Mouse (Mus musculus) heart, postnatal 25 days (tissue): ENCODE results near the gene Fosl2. TPM values are rescaled to one million over a fixed set of nuclear protein-coding genes. Genes with fewer than 3 reads are reported as not detected.
A peak's percentile ranks its signal among the peaks of the same experiment; 100 is the strongest.

ENCODE experiments used
- DNase-seq: peaks from one replicate; pipeline ENCODE4 v3.0.0; 2022; ENCODE audit warnings: low spot score
- intact Hi-C: fragments of 180-260 bp; cut with DNase I; formaldehyde crosslinking; loops from one replicate; pipeline ENCODE4 v1.15.1; 2025
- total RNA-seq, 2 experiments: library from RNA; stranded (reverse); gene quantifications; 2 replicates each; pipeline ENCODE4 v1.2.3; 2021

Gene Fosl2
- 10 to 100 TPM; 19.8 to 24.4 TPM for total RNA-seq

GRCm38 (mm10) chr5:32135336-32136206, at the start of gene Fosl2:
Gene Fosl2 (plus strand): TSS chr5:32135801.
- intact Hi-C loops, result loop anchor here (2.0 to 5.0 kb wide), 4 partner anchors 208 to 523 kb away; no protein-coding TSS in a partner anchor
- peak; percentile 97 for DNase-seq

- DNase-seq, result no peak
- intact Hi-C loops, result loop anchor here (5.0 kb wide), 1 partner anchor 46 kb away; no protein-coding TSS in a partner anchor
Observed at GRCm38 (mm10) chr5:32085971-32086370, 49.6 kb upstream of the Fosl2 start.

GRCm38 (mm10) chr5:32086526-32087090, 49.0 kb upstream of the Fosl2 start:
- intact Hi-C loops, result loop anchor here (5.0 kb wide), 1 partner anchor 46 kb away; no protein-coding TSS in a partner anchor
- DNase-seq, result no peak

GRCm38 (mm10) chr5:32089481-32089880, 46.1 kb upstream of the Fosl2 start:
- intact Hi-C loops, result loop anchor here (5.0 kb wide), 1 partner anchor 43 kb away; no protein-coding TSS in a partner anchor
- DNase-seq, result no peak

GRCm38 (mm10) chr5:32092281-32092680, 43.3 kb upstream of the Fosl2 start:
- DNase-seq, result no peak
- intact Hi-C loops, result no loop called here

- intact Hi-C loops, result no loop called here
- no peak for DNase-seq
Observed at GRCm38 (mm10) chr5:32098691-32099090, 36.9 kb upstream of the Fosl2 start.

- DNase-seq, result peak; percentile 63
- intact Hi-C loops, result no loop called here
Observed at GRCm38 (mm10) chr5:32102484-32102883, 33.1 kb upstream of the Fosl2 start.

- intact Hi-C loops, result no loop called here
- peak; percentile 50 for DNase-seq
Observed at GRCm38 (mm10) chr5:32102971-32103431, 32.6 kb upstream of the Fosl2 start.

- no peak for DNase-seq
- intact Hi-C loops, result no loop called here
Observed at GRCm38 (mm10) chr5:32103545-32103944, 32.1 kb upstream of the Fosl2 start.

- intact Hi-C loops, result no loop called here
- no peak for DNase-seq
Observed at GRCm38 (mm10) chr5:32104119-32104990, 31.2 kb upstream of the Fosl2 start.

- DNase-seq, result peak; percentile 19
- intact Hi-C loops, result no loop called here
Observed at GRCm38 (mm10) chr5:32106473-32107140, 29.0 kb upstream of the Fosl2 start.

GRCm38 (mm10) chr5:32110651-32111050, 24.9 kb upstream of the Fosl2 start:
- no peak for DNase-seq
- intact Hi-C loops, result no loop called here

GRCm38 (mm10) chr5:32112206-32112916, 23.2 kb upstream of the Fosl2 start:
- intact Hi-C loops, result no loop called here
- no peak for DNase-seq

GRCm38 (mm10) chr5:32120901-32121376, 14.7 kb upstream of the Fosl2 start:
- intact Hi-C loops, result no loop called here
- no peak for DNase-seq

GRCm38 (mm10) chr5:32121936-32122335, 13.7 kb upstream of the Fosl2 start:
- intact Hi-C loops, result no loop called here
- DNase-seq, result no peak

- DNase-seq, result no peak
- intact Hi-C loops, result no loop called here
Observed at GRCm38 (mm10) chr5:32122363-32122762, 13.2 kb upstream of the Fosl2 start.

- DNase-seq, result no peak
- intact Hi-C loops, result no loop called here
Observed at GRCm38 (mm10) chr5:32124957-32125356, 10.6 kb upstream of the Fosl2 start.

- DNase-seq, result no peak
- intact Hi-C loops, result no loop called here
Observed at GRCm38 (mm10) chr5:32127226-32127625, 8.4 kb upstream of the Fosl2 start.

- intact Hi-C loops, result no loop called here
- no peak for DNase-seq
Observed at GRCm38 (mm10) chr5:32127927-32128326, 7.7 kb upstream of the Fosl2 start.
